Mouse (Mus musculus): Measurements from ENCODE around the gene Hs3st3a1. TPM values are rescaled to one million over a fixed set of nuclear protein-coding genes. Genes with fewer than 3 reads are reported as not detected.

Hs3st3a1 gene
- total RNA-seq, 4 experiments from 2014 or later, result 1.3 to 2.7 (median 1.8) TPM

- no peak for DNase-seq (ENCODE audit: low spot score in 2 of 2)
Observed at GRCm38 (mm10) chr11:64558282-64558681, 123.2 kb downstream of the Hs3st3a1 start.

GRCm38 (mm10) chr11:64559388-64559787, 124.3 kb downstream of the Hs3st3a1 start:
- DNase-seq (ENCODE audit: low spot score in 2 of 2), result no peak

DNA sequence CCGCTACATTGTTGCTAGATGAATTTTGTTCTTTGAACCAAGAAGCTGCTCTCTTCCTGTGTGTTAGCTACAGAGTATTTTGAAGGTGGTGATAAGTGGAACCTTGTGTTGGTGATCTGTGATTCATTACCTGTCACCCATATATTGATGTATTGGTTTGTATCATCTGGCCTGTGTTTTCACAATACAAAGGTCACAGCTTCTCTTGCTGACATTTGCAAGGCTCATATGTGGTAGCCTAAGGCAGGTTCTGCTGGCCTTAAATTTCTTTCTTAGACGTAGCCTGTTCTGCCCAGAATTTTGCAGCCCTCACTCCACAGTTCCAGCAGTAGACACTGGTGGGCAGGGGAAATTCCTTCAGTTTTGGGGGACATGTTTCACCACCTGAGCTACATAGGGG, 125.3 kb downstream of the Hs3st3a1 start:
- DNase-seq (ENCODE audit: low spot score in 2 of 2), result no peak

DNA sequence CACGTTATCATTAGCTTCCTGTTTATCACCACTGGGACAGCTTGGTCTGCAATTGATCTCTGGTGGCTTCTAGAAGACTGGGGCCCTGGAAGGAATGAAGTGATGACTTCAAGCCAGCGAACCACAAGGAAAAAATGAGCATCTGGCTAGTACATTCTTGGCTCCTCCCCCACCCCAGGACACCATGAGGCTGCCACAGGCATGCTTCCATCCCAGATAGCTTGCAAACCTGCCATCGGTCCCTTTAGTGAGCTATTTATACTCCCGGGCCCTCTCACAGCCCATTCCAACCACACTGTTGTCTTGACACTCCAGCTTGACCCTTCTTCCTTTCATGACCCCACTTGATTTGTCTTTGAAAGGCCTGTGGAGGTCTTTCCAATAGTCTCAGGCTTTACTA, 127.6 kb downstream of the Hs3st3a1 start:
- no peak for DNase-seq (ENCODE audit: low spot score in 2 of 2)

Other genes with a start within 250 kb of the Hs3st3a1 start
- gene F930015N05Rik, start 1.3 kb downstream of the Hs3st3a1 start, total RNA-seq (2022), result 1 to 10 TPM in 2 of 4 experiments, under 1 TPM in 2; 0.80 to 1.7 (median 1.2) TPM